Mouse (Mus musculus) embryo, embryonic 10 days (tissue): ENCODE measurements at regions not wholly inside any gene's neighbourhood (a gene's known extent, or its start where the extent isn't known, plus 50 kb on each side); places are given as distances from the start of the nearest gene placed in this dataset.
A peak's percentile ranks its signal among the peaks of the same experiment; 100 is the strongest.
"Not testable (repeated sequence)": the region's sequence is repeated elsewhere in the genome, so short reads cannot be mapped to it uniquely, and the experiment has no call there.

ENCODE experiments used
- DNase-seq: peaks from one replicate; pipeline ENCODE4 v3.0.0-alpha.2; 2015; ENCODE audit warnings: low spot score

- no peak for DNase-seq
Measured at GRCm38 (mm10) chr13:52096506-52096905, 250.0 kb downstream of the Gadd45g start.

GRCm38 (mm10) chr13:52105989-52106642, 259.6 kb downstream of the Gadd45g start:
- DNase-seq, result no peak

- peak; percentile 78 for DNase-seq
Measured at GRCm38 (mm10) chr13:52108349-52108921, 262.0 kb downstream of the Gadd45g start.

- DNase-seq, result no peak
Measured at GRCm38 (mm10) chr13:52109039-52109759, 262.7 kb downstream of the Gadd45g start.

GRCm38 (mm10) chr13:52110750-52111149, 264.3 kb downstream of the Gadd45g start:
- DNase-seq, result no peak

GRCm38 (mm10) chr13:52113549-52113948, 267.1 kb downstream of the Gadd45g start:
- DNase-seq, result no peak

GRCm38 (mm10) chr13:52114431-52114830, 268.0 kb downstream of the Gadd45g start:
- no peak for DNase-seq

GRCm38 (mm10) chr13:52114962-52115361, 268.5 kb downstream of the Gadd45g start:
- DNase-seq, result no peak

- DNase-seq, result no peak
Measured at GRCm38 (mm10) chr13:52116241-52116640, 269.8 kb downstream of the Gadd45g start.

GRCm38 (mm10) chr13:52116756-52117155, 270.3 kb downstream of the Gadd45g start:
- DNase-seq, result no peak

GRCm38 (mm10) chr13:52120795-52121194, 274.3 kb downstream of the Gadd45g start:
- DNase-seq, result no peak

GRCm38 (mm10) chr13:52125037-52125436, 278.6 kb downstream of the Gadd45g start:
- DNase-seq, result no peak

- no peak for DNase-seq
Measured at GRCm38 (mm10) chr13:52127751-52128150, 281.3 kb downstream of the Gadd45g start.

GRCm38 (mm10) chr13:52129466-52129865, 283.0 kb downstream of the Gadd45g start:
- DNase-seq, result no peak

- no peak for DNase-seq
Measured at GRCm38 (mm10) chr13:52133202-52133601, 286.7 kb downstream of the Gadd45g start.

GRCm38 (mm10) chr13:52138331-52138945, 292.0 kb downstream of the Gadd45g start:
- DNase-seq, result no peak

- no peak for DNase-seq
Measured at GRCm38 (mm10) chr13:52139140-52139809, 292.8 kb downstream of the Gadd45g start.

GRCm38 (mm10) chr13:52140221-52140620, 293.7 kb downstream of the Gadd45g start:
- no peak for DNase-seq

- not testable (repeated sequence) for DNase-seq
Measured at GRCm38 (mm10) chr13:52144066-52144465, 297.6 kb downstream of the Gadd45g start.

GRCm38 (mm10) chr13:52145926-52146325, 299.4 kb downstream of the Gadd45g start:
- DNase-seq, result no peak

- no peak for DNase-seq
Measured at GRCm38 (mm10) chr13:52150281-52150680, 303.8 kb downstream of the Gadd45g start.

- no peak for DNase-seq
Measured at GRCm38 (mm10) chr13:52151777-52152176, 305.3 kb downstream of the Gadd45g start.
